Mouse (Mus musculus) myocyte (in vitro differentiated cells): ENCODE data around the gene Rgs19.

Source experiments
- E2F4 ChIP-seq: IDR thresholded peaks from one replicate; pipeline ENCODE4 v1.6.1; 2011; ENCODE audit warnings: mild to moderate bottlenecking, control low read depth, moderate library complexity; ENCODE audit not compliant: insufficient read depth
- MAX ChIP-seq: IDR thresholded peaks from one replicate; pipeline ENCODE4 v1.6.1; 2011; ENCODE audit warnings: low read depth, mild to moderate bottlenecking, control low read depth
- POLR2A ChIP-seq: IDR thresholded peaks from one replicate; pipeline ENCODE4 v1.6.1; 2011; ENCODE audit warnings: low read depth, mild to moderate bottlenecking, control low read depth, moderate library complexity; ENCODE audit not compliant: insufficient read length
- POLR2AphosphoS2 ChIP-seq: IDR thresholded peaks from one replicate; pipeline ENCODE4 v1.6.1; 2011; ENCODE audit warnings: low read depth, control low read depth; ENCODE audit not compliant: insufficient read length
- SRF ChIP-seq: IDR thresholded peaks from one replicate; pipeline ENCODE4 v1.6.1; 2011; ENCODE audit warnings: low read depth; ENCODE audit not compliant: control insufficient read depth, insufficient read length

DNA sequence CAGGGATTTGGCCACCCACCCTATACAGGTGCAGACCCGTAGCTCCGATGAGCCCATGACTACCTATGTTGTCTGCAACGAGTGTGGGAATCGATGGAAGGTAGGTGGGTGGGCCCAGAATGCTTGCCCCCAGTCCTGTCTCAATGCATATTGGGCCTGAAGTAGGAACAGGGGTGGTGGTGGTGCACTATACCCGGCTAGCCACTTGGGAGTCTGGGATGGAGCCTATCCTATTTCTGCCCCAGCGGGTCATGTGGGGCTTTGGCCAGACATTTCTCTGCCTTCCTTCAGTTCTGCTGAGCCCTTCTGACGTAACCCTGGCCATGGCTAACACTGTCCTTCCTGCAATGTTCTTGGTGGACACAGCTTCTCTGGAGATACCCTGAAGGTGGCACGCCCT, 6.2 kb downstream of the Rgs19 start:
- TF ChIP-seq MAX, result no peak
- TF ChIP-seq POLR2A, result no peak
- no peak for TF ChIP-seq SRF
- TF ChIP-seq E2F4, result no peak
- no peak for TF ChIP-seq POLR2AphosphoS2
